Mouse (Mus musculus) kidney, postnatal 0 days (tissue): ENCODE results near the gene Smurf1. TPM values are rescaled to one million over a fixed set of nuclear protein-coding genes. Genes with fewer than 3 reads are reported as not detected.
A peak's percentile ranks its signal among the peaks of the same experiment; 100 is the strongest.

Experiments
- ATAC-seq: fragments of 200-750 bp; cut with Nextera tagmentation; replicated peaks from 2 replicates; pipeline ENCODE4 v1.8.0; 2017; ENCODE audit warnings: low read depth, moderate number of reproducible peaks, moderate TSS enrichment, moderate library complexity; ENCODE audit not compliant: low FRiP score
- DNase-seq: peaks from one replicate; pipeline ENCODE4 v3.0.0-alpha.2; 2016; ENCODE audit warnings: low spot score
- H3K27ac ChIP-seq: fragments of 300-500 bp; sonication (generic); 2 replicates; pipeline ENCODE4 v1.5.1; 2014; ENCODE audit warnings: mild to moderate bottlenecking
- H3K27me3 ChIP-seq: fragments of 300-500 bp; sonication (generic); 2 replicates; pipeline ENCODE4 v1.6.1; 2014; ENCODE audit warnings: low read length, mixed read lengths; ENCODE audit not compliant: insufficient read depth
- H3K36me3 ChIP-seq: fragments of 300-500 bp; sonication (generic); 2 replicates; pipeline ENCODE4 v1.6.1; 2014; ENCODE audit warnings: low read length, mixed read lengths; ENCODE audit not compliant: insufficient read depth
- H3K4me1 ChIP-seq: fragments of 300-500 bp; sonication (generic); replicated peaks from 2 replicates; pipeline ENCODE4 v1.6.1; 2014; ENCODE audit warnings: antibody characterized with exemption, low read length, mixed read lengths; ENCODE audit not compliant: insufficient read depth
- H3K4me2 ChIP-seq: fragments of 300-500 bp; sonication (generic); 2 replicates; pipeline ENCODE4 v1.6.1; 2014; ENCODE audit warnings: mild to moderate bottlenecking, low read length, moderate library complexity, mixed read lengths
- H3K4me3 ChIP-seq: fragments of 300-500 bp; sonication (generic); replicated peaks from 2 replicates; pipeline ENCODE4 v1.5.1; 2014; ENCODE audit warnings: low read depth, low read length
- H3K9ac ChIP-seq: fragments of 300-500 bp; sonication (generic); 2 replicates; pipeline ENCODE4 v1.6.1; 2014; ENCODE audit warnings: low read depth, low read length
- H3K9me3 ChIP-seq: fragments of 300-500 bp; sonication (generic); replicated peaks from 2 replicates; pipeline ENCODE4 v1.6.1; 2016; ENCODE audit warnings: low read length, inconsistent platforms, mixed read lengths
- CTCF ChIP-seq: IDR thresholded peaks from 2 replicates; pipeline ENCODE4 v1.5.1; 2016; ENCODE audit warnings: antibody characterized with exemption, low read depth, mild to moderate bottlenecking, moderate library complexity
- WGBS: fragments of 180-500 bp; shearing (Covaris S2); extraction: QIAGEN DNeasy Blood & Tissue Kit; methylation state at CpG from one replicate; pipeline ENCODE4 v1.1.7; 2014; 5-methylcytosine and 5-hydroxymethylcytosine counted together
- polyA plus RNA-seq: library from polyadenylated mRNA; unstranded; fragments of >200 nt; fragmentation: Nextera tagmentation; extraction: Ambion mirVana; gene quantifications from 2 replicates; pipeline ENCODE4 v1.2.1, GENCODE M21; 2015

Gene Smurf1
- polyA plus RNA-seq, 1 experiment from 2014 or later = 13.4 TPM

- no peak overlapping the region for H3K9ac ChIP-seq
- H3K27me3 ChIP-seq = no peaks in the 10 kb centered on the region
- H3K4me1 ChIP-seq = peaks cover 20% of the 10 kb centered on the region
- ATAC-seq (no peak), DNase-seq (no peak)
- no peak overlapping the region for H3K4me3 ChIP-seq
- H3K27ac ChIP-seq = no peak overlapping the region
- no peaks in the 10 kb centered on the region for H3K36me3 ChIP-seq
- TF ChIP-seq CTCF = no peak
- H3K9me3 ChIP-seq = no peaks in the 10 kb centered on the region
- WGBS = 74% methylated on average over 4 of the region's 4 CpGs
- H3K4me2 ChIP-seq = no peak overlapping the region
Measured at GRCm38 (mm10) chr5:144949856-144950255, 15.8 kb downstream of the Smurf1 start.

GRCm38 (mm10) chr5:144948422-144948821 is 17.2 kb downstream of the Smurf1 start:
- Histone ChIP-seq H3K4me2 (no peak overlapping the region), H3K27ac (no peak overlapping the region; the same call in 1 of the 2 replicates), H3K9me3 (no peaks in the 10 kb centered on the region), H3K4me1 (peaks cover 20% of the 10 kb centered on the region), H3K9ac (no peak overlapping the region), H3K4me3 (no peak overlapping the region), H3K27me3 (no peaks in the 10 kb centered on the region), H3K36me3 (no peaks in the 10 kb centered on the region)
- WGBS = 17% methylated on average over 11 of the region's 11 CpGs
- DNase-seq (peak; percentile 70), ATAC-seq (no peak; the same call in 1 of the 2 replicates)
- TF ChIP-seq CTCF = no peak

- no peak for ATAC-seq
- peaks cover 20% of the 10 kb centered on the region for H3K4me1 ChIP-seq
Measured at GRCm38 (mm10) chr5:144948002-144948401, 17.6 kb downstream of the Smurf1 start.

GRCm38 (mm10) chr5:144946032-144946431 is 19.6 kb downstream of the Smurf1 start:
- Histone ChIP-seq H3K4me1 (peaks cover 20% of the 10 kb centered on the region), H3K4me3 (no peak overlapping the region), H3K27ac (no peak overlapping the region), H3K4me2 (no peak overlapping the region), H3K36me3 (no peaks in the 10 kb centered on the region), H3K27me3 (no peaks in the 10 kb centered on the region), H3K9ac (no peak overlapping the region), H3K9me3 (no peaks in the 10 kb centered on the region)
- DNase-seq (no peak), ATAC-seq (no peak)
- no peak for TF ChIP-seq CTCF
- WGBS = 80% methylated on average over 4 of the region's 4 CpGs

More at GRCm38 (mm10) chr5:144948002-144948401, 17.6 kb downstream of the Smurf1 start:
- Histone ChIP-seq H3K27ac (no peak overlapping the region; the same call in 1 of the 2 replicates), H3K36me3 (no peaks in the 10 kb centered on the region), H3K4me2 (no peak overlapping the region), H3K9ac (no peak overlapping the region), H3K27me3 (no peaks in the 10 kb centered on the region), H3K9me3 (no peaks in the 10 kb centered on the region), H3K4me3 (no peak overlapping the region)
- 64% methylated on average over 1 of the region's 1 CpGs for WGBS
- no peak for DNase-seq
- no peak for TF ChIP-seq CTCF

- Histone ChIP-seq H3K4me2 (no peak overlapping the region), H3K36me3 (no peaks in the 10 kb centered on the region), H3K4me3 (no peak overlapping the region), H3K9me3 (no peaks in the 10 kb centered on the region), H3K27me3 (no peaks in the 10 kb centered on the region), H3K4me1 (peaks cover 20% of the 10 kb centered on the region), H3K9ac (no peak overlapping the region), H3K27ac (no peak overlapping the region)
- ATAC-seq (no peak), DNase-seq (no peak)
- no peak for TF ChIP-seq CTCF
- WGBS = 70% methylated on average over 7 of the region's 7 CpGs
Measured at GRCm38 (mm10) chr5:144944932-144945331, 20.7 kb downstream of the Smurf1 start.

GRCm38 (mm10) chr5:144944370-144944769 is 21.3 kb downstream of the Smurf1 start:
- Histone ChIP-seq H3K4me1 (peaks cover 18% of the 10 kb centered on the region), H3K4me2 (no peak overlapping the region), H3K9ac (no peak overlapping the region), H3K27ac (no peak overlapping the region), H3K4me3 (no peak overlapping the region), H3K9me3 (no peaks in the 10 kb centered on the region), H3K36me3 (no peaks in the 10 kb centered on the region), H3K27me3 (no peaks in the 10 kb centered on the region)
- DNase-seq (no peak), ATAC-seq (no peak)
- TF ChIP-seq CTCF = no peak
- WGBS = 75% methylated on average over 4 of the region's 4 CpGs

- TF ChIP-seq CTCF = no peak
- Histone ChIP-seq H3K36me3 (no peaks in the 10 kb centered on the region), H3K4me1 (peaks cover 13% of the 10 kb centered on the region), H3K27ac (no peak overlapping the region), H3K27me3 (no peaks in the 10 kb centered on the region), H3K4me3 (no peak overlapping the region), H3K9me3 (no peaks in the 10 kb centered on the region), H3K4me2 (no peak overlapping the region), H3K9ac (no peak overlapping the region)
- 81% methylated on average over 6 of the region's 6 CpGs for WGBS
- ATAC-seq = no peak
- no peak for DNase-seq
Measured at GRCm38 (mm10) chr5:144943346-144943745, 22.3 kb downstream of the Smurf1 start.
